8 mouse cellular contexts compared by ENCODE assay signal in the genomic region with DNA sequence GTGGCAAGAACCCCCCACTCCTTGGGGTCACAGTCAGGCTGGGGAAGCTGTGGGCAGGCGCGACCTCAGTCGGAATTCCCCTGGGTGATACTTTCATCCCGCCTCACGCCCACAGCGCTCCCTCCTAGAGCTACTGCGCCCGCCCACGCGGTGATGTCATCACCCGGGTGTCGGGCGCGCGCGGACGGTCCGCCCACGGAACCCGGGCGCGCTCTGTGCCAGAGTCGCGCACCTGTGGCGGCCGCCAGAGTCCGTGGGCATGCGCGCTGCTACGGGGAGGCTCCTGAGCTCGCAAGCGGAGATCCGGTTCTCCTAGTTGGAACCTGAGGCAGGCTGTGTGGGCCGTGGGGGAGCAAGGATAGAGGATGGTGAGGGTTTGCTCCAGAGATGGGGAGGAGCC. TPM values are rescaled to one million over a fixed set of nuclear protein-coding genes. Genes with fewer than 3 reads are reported as not detected.
DNase-seq lines count a peak whose midpoint lies in the region; ATAC-seq and TF ChIP-seq lines count a peak whose summit lies in the region.

No protein-coding gene starts in this region.

- TF ChIP-seq CTCF in C2C12 (IDR thresholded peaks at IDR 0.05; ENCODE audit: control insufficient read depth, insufficient read depth, insufficient read length) = no peak
- no peak for TF ChIP-seq CTCF in brain, embryonic 14.5 days (IDR thresholded peaks at IDR 0.05; ENCODE audit: borderline replicate concordance, extremely low read depth, insufficient read depth, insufficient read length)
- TF ChIP-seq CTCF in liver, embryonic 14.5 days (IDR thresholded peaks at IDR 0.05; ENCODE audit: low read depth) = no peak

- H3K4me2 ChIP-seq in heart, embryonic 13.5 days = peak overlapping the region; percentile 92
- peak overlapping the region; percentile 69 for H3K4me2 ChIP-seq in liver, embryonic 14.5 days (ENCODE audit: low read depth)
- peak overlapping the region; percentile 89 for H3K4me2 ChIP-seq in stomach, embryonic 15.5 days

- peak; percentile 81 for DNase-seq in brain, embryonic 14.5 days (ENCODE audit: low read depth)
- DNase-seq in kidney, postnatal 10 days = peak; percentile 87
- peak; percentile 19 to 41 (median 20) for DNase-seq in liver, embryonic 14.5 days (ENCODE audit: low read depth in 3 of 3, low spot score in 3 of 3)
- DNase-seq in neural tube, embryonic 10.5 days (ENCODE audit: extremely low spot score, low spot score) = peak; percentile 55

- no peaks in the 10 kb centered on the region for H3K27me3 ChIP-seq in C2C12 (ENCODE audit: control insufficient read depth, insufficient read depth, insufficient read length)
- no peaks in the 10 kb centered on the region for H3K27me3 ChIP-seq in heart, embryonic 13.5 days (replicated peaks)
- H3K27me3 ChIP-seq in liver, embryonic 14.5 days (ENCODE audit: control insufficient read depth, insufficient read depth, low read length) = peaks cover 3% of the 10 kb centered on the region
- no peaks in the 10 kb centered on the region for H3K27me3 ChIP-seq in stomach, embryonic 15.5 days (replicated peaks)

- H3K79me3 ChIP-seq in C2C12 (ENCODE audit: low read depth) = peaks cover 12% of the 10 kb centered on the region

- H3K9me3 ChIP-seq in heart, embryonic 13.5 days = no peaks in the 10 kb centered on the region
- H3K9me3 ChIP-seq in liver, embryonic 14.5 days (ENCODE audit: control insufficient read depth, low read length) = no peaks in the 10 kb centered on the region
- H3K9me3 ChIP-seq in stomach, embryonic 15.5 days = no peaks in the 10 kb centered on the region

- peaks cover 26% of the 10 kb centered on the region for H3K4me1 ChIP-seq in heart, embryonic 13.5 days
- H3K4me1 ChIP-seq in liver, embryonic 14.5 days (replicated peaks; ENCODE audit: control insufficient read depth in 2 of 2, insufficient read depth in 2 of 2, low read length in 1 of 2) = peaks cover 10 to 11% of the 10 kb centered on the region in 2 experiments
- 0 out of 2 replicates have a peak, but pooled peaks cover 4% of the 10 kb centered on the region for H3K4me1 ChIP-seq in stomach, embryonic 15.5 days

- no peaks in the 10 kb centered on the region for H3K36me3 ChIP-seq in C2C12 (ENCODE audit: control insufficient read depth, insufficient read depth)
- no peaks in the 10 kb centered on the region for H3K36me3 ChIP-seq in heart, embryonic 13.5 days
- H3K36me3 ChIP-seq in liver, embryonic 14.5 days (replicated peaks; ENCODE audit: control insufficient read depth, insufficient read depth, low read depth) = no peaks in the 10 kb centered on the region
- no peaks in the 10 kb centered on the region for H3K36me3 ChIP-seq in stomach, embryonic 15.5 days

- peaks cover 18% of the 10 kb centered on the region for H3K79me2 ChIP-seq in C2C12 (ENCODE audit: control insufficient read depth, insufficient read depth)

- WGBS in heart, embryonic 13.5 days = under 1% methylated on average over 34 of the region's 34 CpGs
- WGBS in liver, embryonic 14.5 days (ENCODE audit: insufficient replicate concordance) = under 1% methylated on average over 34 of the region's 34 CpGs
- under 1% methylated on average over 34 of the region's 34 CpGs for WGBS in stomach, embryonic 15.5 days

- no peak overlapping the region for H3ac ChIP-seq in C2C12 (ENCODE audit: control insufficient read depth, insufficient read length, low read depth)

- TF ChIP-seq POLR2A in brain, embryonic 14.5 days (IDR thresholded peaks at IDR 0.05; ENCODE audit: borderline replicate concordance, extremely low read depth, insufficient read depth, insufficient read length, poor library complexity, severe bottlenecking) = 0 out of 2 replicates have a peak, but pooled peaks have one; percentile 13

- peak overlapping the region; percentile 8 for H3K4me3 ChIP-seq in C2C12 (ENCODE audit: insufficient read depth, poor library complexity, severe bottlenecking)
- peak overlapping the region; percentile 69 for H3K4me3 ChIP-seq in heart, embryonic 13.5 days
- peak overlapping the region; percentile 52 to 59 for H3K4me3 ChIP-seq in liver, embryonic 14.5 days (ENCODE audit: insufficient read depth in 1 of 2, low read depth in 2 of 2, low read length in 2 of 2)
- H3K4me3 ChIP-seq in stomach, embryonic 15.5 days (replicated peaks) = peak overlapping the region; percentile 52

- ATAC-seq in erythroid progenitor cell, adult 5-6 weeks (replicated peaks; ENCODE audit: low FRiP score, poor library complexity, severe bottlenecking) = peak; percentile 57
- 0 out of 2 replicates have a peak, but pooled peaks have one; percentile 12 for ATAC-seq in heart, embryonic 13.5 days (ENCODE audit: extremely low read depth, insufficient number of reproducible peaks, low FRiP score, low TSS enrichment)
- ATAC-seq in liver, embryonic 14.5 days (ENCODE audit: insufficient read depth) = no peak
- ATAC-seq in stomach, embryonic 15.5 days (ENCODE audit: insufficient read depth, low FRiP score, low read depth) = peak; percentile 48

- TF ChIP-seq EP300 in liver, embryonic 14.5 days (IDR thresholded peaks at IDR 0.05; ENCODE audit: low read depth) = no peak

- H3K9ac ChIP-seq in heart, embryonic 13.5 days = peak overlapping the region; percentile 79
- H3K9ac ChIP-seq in liver, embryonic 14.5 days (replicated peaks) = 0 out of 2 replicates have a peak overlapping the region, but pooled peaks have one; percentile 1
- peak overlapping the region; percentile 37; the same call in 1 of the 2 replicates for H3K9ac ChIP-seq in stomach, embryonic 15.5 days

- no peak overlapping the region for H3K27ac ChIP-seq in heart, embryonic 13.5 days (replicated peaks)
- H3K27ac ChIP-seq in liver, embryonic 14.5 days = no peak overlapping the region
- 0 out of 2 replicates have a peak overlapping the region, but pooled peaks have one; percentile 21 for H3K27ac ChIP-seq in stomach, embryonic 15.5 days

TF ChIP-seq in C2C12, 6 proteins besides CTCF, POLR2A, EP300 and RAD21:
- TF ChIP-seq CEBPB (IDR thresholded peaks at IDR 0.05; ENCODE audit: low read depth) (no peak), MAX (IDR thresholded peaks at IDR 0.05) (no peak), MYOD1 (IDR thresholded peaks at IDR 0.05; ENCODE audit: control insufficient read depth, insufficient read length, low read depth) (no peak)

RNA-seq across cellular contexts. Expression of gene Stim2, which starts 3.0 kb away (rescaled TPM):
- polyA plus RNA-seq in C2C12 (2012; fragmentation: generic; extraction: Trizol) = 15.3 TPM
- 15.3 and 22.9 TPM in 2 replicates for polyA plus RNA-seq in brain, embryonic 14.5 days (2012; rRNA removed)
- 5.0 and 8.0 TPM in 2 replicates for total RNA-seq in erythroid progenitor cell, adult 5-6 weeks (2015; ENCODE audit: low replicate concordance)
- 5.0 and 5.4 TPM in 2 replicates for total RNA-seq in erythroid progenitor cell, adult 5-6 weeks (2017; ENCODE audit: low replicate concordance)
- 12.0 and 12.2 TPM in 2 replicates for polyA plus RNA-seq in heart, embryonic 13.5 days (2015; fragmentation: Nextera tagmentation; extraction: Ambion mirVana)
- polyA plus RNA-seq in liver, embryonic 14.5 days (2012; rRNA removed) = 2.0 and 2.2 TPM in 2 replicates
- 4.2 and 4.4 TPM in 2 replicates for polyA plus RNA-seq in liver, embryonic 14.5 days (2014; fragmentation: Nextera tagmentation; extraction: Ambion mirVana)
- 17.9 and 19.2 TPM in 2 replicates for polyA plus RNA-seq in stomach, embryonic 15.5 days (2015; fragmentation: Nextera tagmentation; extraction: Ambion mirVana)

Comparison
In these comparisons a context has a peak if more than half of its experiments do, and no peak if none do; other contexts are left out.
1. H3K4me3 ChIP-seq: peak in every context shown above with its lines; median percentile 69 in heart, embryonic 13.5 days; 56 in liver, embryonic 14.5 days; 52 in stomach, embryonic 15.5 days; 8 in C2C12.
2. DNase-seq: peak in every context shown above with its lines; median percentile 87 in kidney, postnatal 10 days; 81 in brain, embryonic 14.5 days; 55 in neural tube, embryonic 10.5 days; 20 in liver, embryonic 14.5 days.
3. H3K9ac ChIP-seq: peak in every context shown above with its lines; median percentile 79 in heart, embryonic 13.5 days; 37 in stomach, embryonic 15.5 days; 1 in liver, embryonic 14.5 days.